Mouse (Mus musculus) MEL (cell line): Measurements from ENCODE around the gene Nsg2.

Experiments
- CTCF ChIP-seq, 3 experiments: IDR thresholded peaks in 2 of 3; conservative IDR thresholded peaks in 1 of 3; 2 replicates each; pipeline ENCODE4 v1.5.1; 2011 to 2012; ENCODE audit warnings: low read length in 3 of 3, low read depth in 2 of 3, mild to moderate bottlenecking in 2 of 3, improper control_type of control experiment in 1 of 3, inconsistent platforms in 1 of 3, mixed read lengths in 1 of 3, moderate library complexity in 1 of 3; ENCODE audit not compliant: control insufficient read depth in 1 of 3, insufficient read depth in 1 of 3, poor library complexity in 1 of 3, severe bottlenecking in 1 of 3
- E2F4 ChIP-seq: IDR thresholded peaks from 2 replicates; pipeline ENCODE4 v1.6.1; 2011; ENCODE audit warnings: low read depth, low read length, improper control_type of control experiment, borderline replicate concordance
- ELF1 ChIP-seq: IDR thresholded peaks from 2 replicates; pipeline ENCODE4 v1.6.1; 2014; ENCODE audit warnings: low read depth, mild to moderate bottlenecking, inconsistent platforms, low read length, improper control_type of control experiment, moderate library complexity
- ETS1 ChIP-seq: IDR thresholded peaks from 2 replicates; pipeline ENCODE4 v1.6.1; 2012; ENCODE audit warnings: low read depth, mild to moderate bottlenecking, inconsistent platforms, low read length, improper control_type of control experiment, moderate library complexity
- GATA1 ChIP-seq: IDR thresholded peaks from 2 replicates; pipeline ENCODE4 v1.6.1; 2011; ENCODE audit warnings: low read depth, low read length, improper control_type of control experiment
- JUND ChIP-seq: IDR thresholded peaks from 2 replicates; pipeline ENCODE4 v1.6.1; 2011; ENCODE audit warnings: low read depth, mild to moderate bottlenecking, improper control_type of control experiment, low read length
- MAFK ChIP-seq: IDR thresholded peaks from 2 replicates; pipeline ENCODE4 v1.6.1; 2011; ENCODE audit warnings: low read depth, mild to moderate bottlenecking, low read length, improper control_type of control experiment, borderline replicate concordance
- MAZ ChIP-seq: IDR thresholded peaks from 2 replicates; pipeline ENCODE4 v1.6.1; 2012; ENCODE audit warnings: low read depth, mild to moderate bottlenecking, inconsistent platforms, low read length, improper control_type of control experiment
- POLR2A ChIP-seq, 2 experiments: IDR thresholded peaks; 2 replicates each; pipeline ENCODE4 v1.6.1; 2011 to 2012; ENCODE audit warnings: low read length in 2 of 2, mild to moderate bottlenecking in 2 of 2, control low read depth in 1 of 2, improper control_type of control experiment in 1 of 2, low read depth in 1 of 2, moderate library complexity in 1 of 2; ENCODE audit not compliant: control insufficient read depth in 1 of 2, insufficient read depth in 1 of 2, poor library complexity in 1 of 2
- RCOR1 ChIP-seq: IDR thresholded peaks from 2 replicates; pipeline ENCODE4 v1.6.1; 2012; ENCODE audit warnings: low read depth, mild to moderate bottlenecking, inconsistent platforms, low read length, improper control_type of control experiment
- UBTF ChIP-seq: IDR thresholded peaks from 2 replicates; pipeline ENCODE4 v1.6.1; 2012; ENCODE audit warnings: low read depth, mild to moderate bottlenecking, inconsistent platforms, low read length, improper control_type of control experiment, moderate library complexity, borderline replicate concordance; ENCODE audit not compliant: insufficient read depth
- USF2 ChIP-seq, 2 experiments: IDR thresholded peaks; 2 replicates each; pipeline ENCODE4 v1.6.1; 2011 to 2012; ENCODE audit warnings: improper control_type of control experiment in 2 of 2, low read length in 2 of 2, borderline replicate concordance in 1 of 2, inconsistent platforms in 1 of 2, low read depth in 1 of 2, mild to moderate bottlenecking in 1 of 2; ENCODE audit not compliant: insufficient read depth in 1 of 2
- ZKSCAN1 ChIP-seq: IDR thresholded peaks from 2 replicates; pipeline ENCODE4 v1.6.1; 2012; ENCODE audit warnings: low read depth, mild to moderate bottlenecking, inconsistent platforms, low read length, improper control_type of control experiment, moderate library complexity

GRCm38 (mm10) chr11:31963993-31964392 lies 36.3 kb upstream of the Nsg2 start:
- no peak for TF ChIP-seq POLR2A (IDR thresholded peaks at IDR 0.05; ENCODE audit: control insufficient read depth in 1 of 2, insufficient read depth in 1 of 2, low read depth in 1 of 2, low read length in 2 of 2, poor library complexity in 1 of 2)
- no peak for TF ChIP-seq CTCF (IDR thresholded peaks at IDR 0.05 in 2 of 3, conservative IDR thresholded peaks at IDR 0.05 in 1 of 3; ENCODE audit: control insufficient read depth in 1 of 3, insufficient read depth in 1 of 3, low read depth in 2 of 3, low read length in 3 of 3, poor library complexity in 1 of 3, severe bottlenecking in 1 of 3)
- no peak for TF ChIP-seq UBTF
- no peak for TF ChIP-seq RCOR1
- TF ChIP-seq USF2 (IDR thresholded peaks at IDR 0.05; ENCODE audit: borderline replicate concordance in 1 of 2, insufficient read depth in 1 of 2, low read depth in 1 of 2, low read length in 2 of 2), result no peak
- no peak for TF ChIP-seq E2F4
- no peak for TF ChIP-seq ELF1
- no peak for TF ChIP-seq ETS1
- no peak for TF ChIP-seq MAZ
- no peak for TF ChIP-seq MAFK
- TF ChIP-seq JUND, result no peak
- TF ChIP-seq ZKSCAN1, result no peak
- TF ChIP-seq GATA1, result no peak
